Mouse (Mus musculus) ES-Bruce4 (cell line): Measurements from ENCODE around the gene Adamtsl1.

Source experiments
- CTCF ChIP-seq: IDR thresholded peaks from one replicate; pipeline ENCODE4 v1.8.1; 2011; ENCODE audit warnings: low read depth, low read length
- EP300 ChIP-seq: IDR thresholded peaks from 2 replicates; pipeline ENCODE4 v1.6.1; 2011; ENCODE audit warnings: low read depth, low read length; ENCODE audit not compliant: insufficient read depth
- POLR2A ChIP-seq: IDR thresholded peaks from one replicate; pipeline ENCODE4 v1.8.1; 2011; ENCODE audit warnings: low read length; ENCODE audit not compliant: insufficient read depth

DNA sequence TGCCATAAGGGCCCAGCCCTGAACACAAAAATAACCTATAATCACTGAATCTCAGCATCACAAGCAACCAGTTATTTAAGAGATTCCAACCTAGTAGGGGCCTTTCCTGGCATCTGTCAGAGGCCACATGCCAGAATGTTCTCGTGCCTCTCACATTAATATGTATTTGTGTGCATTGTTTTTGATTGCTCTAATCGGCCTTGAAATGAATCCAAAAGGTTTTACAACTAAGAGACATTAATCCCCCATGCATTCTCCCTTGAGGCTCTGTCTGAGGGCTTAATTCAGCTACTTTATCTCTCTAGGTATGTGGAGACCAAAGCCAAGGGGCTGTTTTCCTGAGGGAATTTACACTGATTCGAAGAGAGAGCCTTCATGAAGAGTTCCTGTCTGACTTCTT lies 250.5 kb downstream of the Adamtsl1 start:
- TF ChIP-seq POLR2A: no peak
- TF ChIP-seq CTCF: no peak
- TF ChIP-seq EP300: no peak
